ENCODE assay signal across 8 mouse cellular contexts in the genomic region with DNA sequence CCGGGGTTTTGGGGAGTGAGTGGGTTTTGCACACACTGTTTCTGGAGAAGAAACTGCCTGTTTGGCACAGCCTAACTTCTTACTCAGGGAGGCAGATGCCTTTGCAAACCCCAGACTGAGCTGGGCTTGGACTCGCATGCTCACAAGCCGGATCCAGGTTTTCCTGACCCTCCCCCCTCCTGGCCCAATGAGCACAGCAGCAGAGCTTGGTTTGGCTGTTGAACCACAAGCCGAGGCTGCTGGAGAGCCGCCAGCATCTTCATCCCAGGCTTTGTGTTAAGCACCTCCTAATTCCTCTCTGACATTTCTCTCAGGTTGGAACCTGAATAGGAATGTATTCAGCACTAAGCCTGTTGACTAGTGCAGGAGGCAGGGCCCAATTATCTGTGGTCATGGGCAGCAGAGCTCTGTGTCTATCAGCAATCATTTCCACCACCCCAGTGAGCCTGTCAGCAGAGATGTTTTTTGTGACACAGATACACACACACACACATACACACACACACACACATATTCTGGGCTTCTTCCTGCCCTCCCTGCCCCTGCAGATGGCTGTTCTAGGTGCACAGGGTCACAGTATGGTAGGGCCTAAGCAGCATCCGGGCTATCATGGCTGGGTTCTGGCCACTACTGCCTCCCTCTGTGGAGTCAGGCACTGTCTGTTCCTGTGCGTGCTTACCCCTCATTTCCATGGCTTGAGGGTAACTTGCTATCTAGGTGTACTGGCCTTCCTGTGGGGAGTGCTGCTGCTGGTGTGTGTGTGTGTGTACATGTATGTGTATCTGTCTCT.
A peak's percentile ranks its signal among the peaks of the same experiment; 100 is the strongest.
DNase-seq lines count a peak whose midpoint lies in the region; ATAC-seq and TF ChIP-seq lines count a peak whose summit lies in the region.

No protein-coding gene starts in this region.

- H3K27ac ChIP-seq in intestine, embryonic 14.5 days (ENCODE audit: low read depth), result no peak overlapping the region
- no peak overlapping the region for H3K27ac ChIP-seq in intestine, postnatal 0 days (ENCODE audit: low read depth, low read length)
- H3K27ac ChIP-seq in cortical plate, adult 2 months (ENCODE audit: insufficient read depth, low read length), result 0 out of 2 replicates have a peak overlapping the region, but pooled peaks have one; percentile 13
- no peak overlapping the region for H3K27ac ChIP-seq in lung, postnatal 0 days (ENCODE audit: low read length)

- no peak for TF ChIP-seq CTCF in intestine, postnatal 0 days (IDR thresholded peaks at IDR 0.05; ENCODE audit: low read depth)
- TF ChIP-seq CTCF in cortical plate, adult 2 months (IDR thresholded peaks at IDR 0.05; ENCODE audit: extremely low read depth, insufficient read depth, low read length), result no peak
- no peak for TF ChIP-seq CTCF in lung, postnatal 0 days (IDR thresholded peaks at IDR 0.05)

- H3K4me1 ChIP-seq in intestine, embryonic 14.5 days (replicated peaks; ENCODE audit: control insufficient read depth, insufficient read depth, low read length), result 0 out of 2 replicates have a peak, but pooled peaks cover 4% of the 10 kb centered on the region
- no peaks in the 10 kb centered on the region for H3K4me1 ChIP-seq in intestine, postnatal 0 days (replicated peaks; ENCODE audit: control insufficient read depth, insufficient read depth, low read length)
- H3K4me1 ChIP-seq in cortical plate, adult 2 months (ENCODE audit: control insufficient read depth, insufficient read depth, low read length), result peaks cover 17% of the 10 kb centered on the region
- H3K4me1 ChIP-seq in lung, postnatal 0 days (ENCODE audit: insufficient read depth, low read depth, low read length), result no peaks in the 10 kb centered on the region; the same call in 1 of the 2 replicates

- ATAC-seq in intestine, embryonic 14.5 days (replicated peaks; ENCODE audit: low FRiP score, low TSS enrichment, low read depth), result 0 out of 2 replicates have a peak, but pooled peaks have one; percentile 19
- ATAC-seq in intestine, postnatal 0 days, result no peak
- ATAC-seq in lung, postnatal 0 days, result peak; percentile 11; the same call in 1 of the 2 replicates

- TF ChIP-seq EP300 in lung, postnatal 0 days (IDR thresholded peaks at IDR 0.05), result no peak

- DNase-seq in intestine, embryonic 14.5 days (ENCODE audit: low spot score), result peak; percentile 60
- DNase-seq in gastrocnemius, postnatal 4 days (ENCODE audit: low spot score in 2 of 2), result peak; percentile 33 to 51
- DNase-seq in kidney, postnatal 14 days, result peak; percentile 78
- DNase-seq in lung, postnatal 0 days (ENCODE audit: low spot score), result no peak
- peak; percentile 65 for DNase-seq in right cerebral cortex, postnatal 25 days
- DNase-seq in spleen, postnatal 10 days (ENCODE audit: low spot score in 2 of 2), result no peak

- TF ChIP-seq POLR2A in cortical plate, adult 2 months (IDR thresholded peaks at IDR 0.05; ENCODE audit: extremely low read depth, insufficient read depth, low read length), result no peak

- no peak overlapping the region for H3K4me3 ChIP-seq in intestine, embryonic 14.5 days (ENCODE audit: low read depth, low read length)
- no peak overlapping the region for H3K4me3 ChIP-seq in intestine, postnatal 0 days (ENCODE audit: low read depth, low read length)
- H3K4me3 ChIP-seq in cortical plate, adult 2 months (ENCODE audit: insufficient read depth, low read length), result no peak overlapping the region
- no peak overlapping the region for H3K4me3 ChIP-seq in lung, postnatal 0 days (ENCODE audit: low read depth, low read length)

- no peak overlapping the region for H3K4me2 ChIP-seq in intestine, embryonic 14.5 days (ENCODE audit: low read length)
- H3K4me2 ChIP-seq in intestine, postnatal 0 days (replicated peaks; ENCODE audit: low read depth), result no peak overlapping the region
- H3K4me2 ChIP-seq in lung, postnatal 0 days (replicated peaks; ENCODE audit: low read depth, low read length), result no peak overlapping the region

- H3K36me3 ChIP-seq in intestine, embryonic 14.5 days (ENCODE audit: control insufficient read depth, insufficient read depth, low read length), result no peaks in the 10 kb centered on the region
- no peaks in the 10 kb centered on the region for H3K36me3 ChIP-seq in intestine, postnatal 0 days (ENCODE audit: control insufficient read depth, insufficient read depth)
- H3K36me3 ChIP-seq in lung, postnatal 0 days (ENCODE audit: insufficient read depth, low read length), result no peaks in the 10 kb centered on the region

- H3K9me3 ChIP-seq in intestine, embryonic 14.5 days (ENCODE audit: control insufficient read depth, low read length), result no peaks in the 10 kb centered on the region
- H3K9me3 ChIP-seq in intestine, postnatal 0 days (ENCODE audit: control insufficient read depth), result no peaks in the 10 kb centered on the region
- H3K9me3 ChIP-seq in lung, postnatal 0 days (ENCODE audit: low read length), result no peaks in the 10 kb centered on the region

- H3K9ac ChIP-seq in intestine, embryonic 14.5 days (ENCODE audit: low read length), result no peak overlapping the region
- no peak overlapping the region for H3K9ac ChIP-seq in intestine, postnatal 0 days (ENCODE audit: low read depth, low read length)
- no peak overlapping the region for H3K9ac ChIP-seq in lung, postnatal 0 days (replicated peaks; ENCODE audit: low read depth)

- WGBS in intestine, embryonic 14.5 days, result 56% methylated on average over 7 of the region's 7 CpGs
- WGBS in intestine, postnatal 0 days, result 69% methylated on average over 7 of the region's 7 CpGs
- WGBS in lung, postnatal 0 days, result 42% methylated on average over 7 of the region's 7 CpGs

- no peaks in the 10 kb centered on the region for H3K27me3 ChIP-seq in intestine, embryonic 14.5 days (replicated peaks; ENCODE audit: control insufficient read depth, insufficient read depth, low read length)
- no peaks in the 10 kb centered on the region for H3K27me3 ChIP-seq in intestine, postnatal 0 days (replicated peaks; ENCODE audit: control insufficient read depth, insufficient read depth, low read length)
- H3K27me3 ChIP-seq in lung, postnatal 0 days (replicated peaks; ENCODE audit: insufficient read depth, low read length), result no peaks in the 10 kb centered on the region

Comparison
In these comparisons a context has a peak if more than half of its experiments do, and no peak if none do; other contexts are left out.
1. DNase-seq: peak in intestine, embryonic 14.5 days (single experiment), gastrocnemius, postnatal 4 days (2 of 2), kidney, postnatal 14 days (single experiment) and right cerebral cortex, postnatal 25 days (single experiment); none in lung, postnatal 0 days (single experiment) and spleen, postnatal 10 days (0 of 2).